ENCODE assay signal across 33 mouse cellular contexts in genomic region chr2:47879796-47880195, GRCm38 (mm10).
"Had no signal": no experiment of that assay in that cellular context is flagged by ENCODE, and none has a peak within 500 bp of the region (broad histone marks: within the 10 kb centered on the region; RNA-seq: fewer than 3 reads in every experiment).

No protein-coding gene starts in this region.

- H3K4me1 ChIP-seq: limb, embryonic 10.5 days; limb, embryonic 12.5 days; limb, embryonic 13.5 days; limb, embryonic 15.5 days; liver, embryonic 12.5 days; liver, embryonic 13.5 days; liver, embryonic 15.5 days; lung, embryonic 15.5 days; megakaryocyte, embryonic 14.5 days; midbrain, embryonic 10.5 days; midbrain, embryonic 12.5 days; midbrain, embryonic 13.5 days; midbrain, embryonic 15.5 days; neural tube, embryonic 12.5 days; neural tube, embryonic 13.5 days had no signal

- H3K4me2 ChIP-seq: limb, embryonic 12.5 days; limb, embryonic 13.5 days; limb, embryonic 15.5 days; liver, embryonic 11.5 days; liver, embryonic 12.5 days; liver, embryonic 13.5 days; liver, embryonic 15.5 days; lung, embryonic 14.5 days; lung, embryonic 15.5 days; midbrain, embryonic 11.5 days; midbrain, embryonic 12.5 days; midbrain, embryonic 13.5 days; midbrain, embryonic 15.5 days; neural tube, embryonic 12.5 days; neural tube, embryonic 13.5 days had no signal

- DNase-seq: left cerebral cortex, postnatal 4 days; liver; liver, embryonic 13.5 days; liver, postnatal 0 days; lung, adult 18-20 months; lung, adult 2 months; lung, embryonic 14.5 days; lung, postnatal 10 days; lung, postnatal 14 days; lung, postnatal 36 days; lung, postnatal 4 days; midbrain, embryonic 14.5 days had no signal

- H3K36me3 ChIP-seq: limb, embryonic 10.5 days; limb, embryonic 12.5 days; limb, embryonic 13.5 days; limb, embryonic 15.5 days; liver, embryonic 12.5 days; liver, embryonic 13.5 days; liver, embryonic 15.5 days; lung, embryonic 15.5 days; midbrain, embryonic 10.5 days; midbrain, embryonic 12.5 days; midbrain, embryonic 13.5 days; midbrain, embryonic 15.5 days; neural tube, embryonic 12.5 days; neural tube, embryonic 13.5 days had no signal

- H3K27ac ChIP-seq: limb, embryonic 10.5 days; limb, embryonic 12.5 days; limb, embryonic 13.5 days; limb, embryonic 15.5 days; liver, embryonic 12.5 days; liver, embryonic 13.5 days; liver, embryonic 14.5 days; liver, embryonic 15.5 days; lung, embryonic 15.5 days; macrophage; midbrain, embryonic 10.5 days; midbrain, embryonic 12.5 days; midbrain, embryonic 13.5 days; midbrain, embryonic 15.5 days; neural tube, embryonic 12.5 days; neural tube, embryonic 13.5 days had no signal

- H3K4me3 ChIP-seq: limb, embryonic 10.5 days; limb, embryonic 12.5 days; limb, embryonic 13.5 days; limb, embryonic 15.5 days; liver, embryonic 12.5 days; liver, embryonic 13.5 days; liver, embryonic 15.5 days; lung, embryonic 15.5 days; megakaryocyte, embryonic 14.5 days; midbrain, embryonic 10.5 days; midbrain, embryonic 12.5 days; midbrain, embryonic 13.5 days; midbrain, embryonic 15.5 days; myocyte; neural tube, embryonic 12.5 days; neural tube, embryonic 13.5 days had no signal

- H3K9me3 ChIP-seq: limb, embryonic 10.5 days; limb, embryonic 12.5 days; limb, embryonic 13.5 days; limb, embryonic 15.5 days; liver, embryonic 12.5 days; liver, embryonic 13.5 days; liver, embryonic 15.5 days; lung, embryonic 15.5 days; midbrain, embryonic 10.5 days; midbrain, embryonic 12.5 days; midbrain, embryonic 13.5 days; midbrain, embryonic 15.5 days; neural tube, embryonic 12.5 days; neural tube, embryonic 13.5 days had no signal

- ATAC-seq: liver, embryonic 12.5 days; liver, postnatal 0 days; lung, postnatal 0 days; midbrain, embryonic 13.5 days; midbrain, embryonic 15.5 days; midbrain, embryonic 16.5 days had no signal

- H3K27me3 ChIP-seq: limb, embryonic 12.5 days; limb, embryonic 13.5 days; limb, embryonic 15.5 days; liver, embryonic 12.5 days; liver, embryonic 13.5 days; liver, embryonic 15.5 days; lung, embryonic 15.5 days; megakaryocyte, embryonic 14.5 days; midbrain, embryonic 12.5 days; midbrain, embryonic 13.5 days; midbrain, embryonic 15.5 days; neural tube, embryonic 12.5 days; neural tube, embryonic 13.5 days had no signal

- H3K9ac ChIP-seq: limb, embryonic 12.5 days; limb, embryonic 13.5 days; limb, embryonic 15.5 days; liver, embryonic 12.5 days; liver, embryonic 13.5 days; liver, embryonic 14.5 days; liver, embryonic 15.5 days; liver, postnatal 0 days; lung, embryonic 14.5 days; lung, embryonic 15.5 days; midbrain, embryonic 12.5 days; midbrain, embryonic 13.5 days; midbrain, embryonic 15.5 days; neural tube, embryonic 12.5 days; neural tube, embryonic 13.5 days had no signal
